Mouse (Mus musculus) cortical plate, adult 2 months (tissue): ENCODE measurements around the gene Fancc. TPM values are rescaled to one million over a fixed set of nuclear protein-coding genes. Genes with fewer than 3 reads are reported as not detected.

Experiments used
- H3K27ac ChIP-seq: fragments of 200-500 bp; 2 replicates; pipeline ENCODE4 v1.5.1; 2012; ENCODE audit warnings: low read length, control low read depth, inconsistent platforms; ENCODE audit not compliant: insufficient read depth
- H3K4me1 ChIP-seq: fragments of 200-500 bp; 2 replicates; pipeline ENCODE4 v1.6.1; 2011; ENCODE audit warnings: low read length; ENCODE audit not compliant: control insufficient read depth, insufficient read depth
- H3K4me3 ChIP-seq: fragments of 200-500 bp; 2 replicates; pipeline ENCODE4 v1.5.1; 2011; ENCODE audit warnings: mild to moderate bottlenecking, low read length, control low read depth; ENCODE audit not compliant: insufficient read depth
- CTCF ChIP-seq: fragments of 200-500 bp; IDR thresholded peaks from 2 replicates; pipeline ENCODE4 v1.5.1; 2011; ENCODE audit warnings: mild to moderate bottlenecking, control low read depth, low read length; ENCODE audit not compliant: insufficient read depth; ENCODE audit errors: extremely low read depth
- POLR2A ChIP-seq: fragments of 200-500 bp; IDR thresholded peaks from 2 replicates; pipeline ENCODE4 v1.6.1; 2011; ENCODE audit warnings: mild to moderate bottlenecking, low read length, control low read depth; ENCODE audit not compliant: insufficient read depth; ENCODE audit errors: extremely low read depth
- polyA plus RNA-seq: library from polyadenylated mRNA; depleted of rRNA; stranded (reverse); fragments of >200 nt; gene quantifications from 2 replicates; pipeline ENCODE4 v1.2.3, GENCODE M21; 2012

Fancc gene
- polyA plus RNA-seq, 1 experiment = 12.3 TPM

- no peak for TF ChIP-seq POLR2A
- no peak for TF ChIP-seq CTCF
- H3K4me1 ChIP-seq = peaks cover 1% of the 10 kb centered on the region
- H3K4me3 ChIP-seq = no peak overlapping the region
- 0 out of 2 replicates have a peak overlapping the region, but pooled peaks have one; percentile 26 for H3K27ac ChIP-seq
Measured at GRCm38 (mm10) chr13:63301764-63302209, 195.3 kb downstream of the Fancc start.

- Histone ChIP-seq H3K27ac (no peak overlapping the region), H3K4me3 (no peak overlapping the region), H3K4me1 (no peaks in the 10 kb centered on the region; the same call in 1 of the 2 replicates)
- no peak for TF ChIP-seq POLR2A
- no peak for TF ChIP-seq CTCF
Measured at GRCm38 (mm10) chr13:63300929-63301328, 196.1 kb downstream of the Fancc start.

DNA sequence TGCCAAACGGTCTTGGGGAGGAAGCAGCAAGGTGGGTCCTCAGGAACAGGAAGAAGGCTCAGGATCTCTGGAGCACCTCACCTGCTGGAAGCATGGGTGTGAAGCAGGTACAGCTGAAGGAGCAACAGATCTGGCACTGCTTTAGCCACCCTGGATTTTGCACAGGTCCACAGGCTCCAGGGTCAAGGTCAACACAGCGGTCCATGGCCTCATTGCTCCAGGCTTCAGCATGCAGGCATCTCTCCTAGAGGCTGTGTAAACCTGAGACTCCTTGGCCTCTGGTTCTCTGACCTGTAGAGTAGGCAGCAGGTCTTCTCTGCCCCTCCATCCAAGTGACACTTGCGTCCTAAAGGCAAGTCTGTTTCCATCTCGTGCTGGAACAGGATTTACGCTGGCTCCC lies 198.1 kb downstream of the Fancc start:
- no peak overlapping the region for H3K4me3 ChIP-seq
- no peak for TF ChIP-seq POLR2A
- TF ChIP-seq CTCF = no peak
- H3K4me1 ChIP-seq = no peaks in the 10 kb centered on the region; the same call in 1 of the 2 replicates
- no peak overlapping the region for H3K27ac ChIP-seq

DNA sequence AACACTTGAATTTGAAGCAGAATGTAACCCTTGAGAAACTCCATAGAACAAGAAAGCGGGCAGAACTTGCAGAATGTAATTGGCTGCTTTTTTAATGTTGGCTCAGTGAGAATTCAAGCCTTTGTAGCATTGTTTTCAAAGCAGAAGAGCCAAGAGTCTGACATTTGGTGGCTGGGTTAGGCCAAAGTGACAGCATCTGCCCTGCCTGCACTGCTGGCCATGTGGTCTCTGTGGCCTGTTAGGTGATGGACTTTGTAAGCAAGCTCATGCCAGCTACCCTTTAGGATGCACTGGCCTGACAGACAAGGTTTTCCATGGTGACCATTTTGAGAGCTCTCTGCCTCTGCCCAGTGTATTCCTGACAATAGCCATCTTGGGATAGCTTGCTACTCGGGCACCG lies 199.1 kb downstream of the Fancc start:
- Histone ChIP-seq H3K27ac (no peak overlapping the region; the same call in 1 of the 2 replicates), H3K4me1 (no peaks in the 10 kb centered on the region; the same call in 1 of the 2 replicates), H3K4me3 (no peak overlapping the region)
- TF ChIP-seq POLR2A = no peak
- no peak for TF ChIP-seq CTCF

DNA sequence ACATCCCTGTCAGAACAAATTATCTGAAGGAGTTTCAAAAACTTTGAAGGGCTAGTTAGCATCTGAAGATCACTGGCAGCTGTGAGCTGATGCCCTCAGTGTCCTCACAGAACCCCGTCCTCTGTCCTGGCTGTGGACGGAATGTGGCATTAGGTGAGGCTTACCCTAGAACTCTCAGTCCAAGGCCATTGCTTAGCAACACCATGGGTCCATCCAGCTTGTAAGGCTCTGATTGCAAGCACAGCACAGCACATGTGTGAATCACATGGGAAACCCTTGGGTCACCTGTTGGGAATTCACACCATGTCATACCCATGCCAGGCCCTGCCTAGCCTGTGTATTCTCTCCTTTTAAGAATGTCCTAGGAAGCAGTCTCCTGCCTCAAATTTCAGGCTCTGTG lies 200.1 kb downstream of the Fancc start:
- TF ChIP-seq CTCF = no peak
- TF ChIP-seq POLR2A = no peak
- Histone ChIP-seq H3K27ac (no peak overlapping the region), H3K4me1 (no peaks in the 10 kb centered on the region; the same call in 1 of the 2 replicates), H3K4me3 (no peak overlapping the region)

DNA sequence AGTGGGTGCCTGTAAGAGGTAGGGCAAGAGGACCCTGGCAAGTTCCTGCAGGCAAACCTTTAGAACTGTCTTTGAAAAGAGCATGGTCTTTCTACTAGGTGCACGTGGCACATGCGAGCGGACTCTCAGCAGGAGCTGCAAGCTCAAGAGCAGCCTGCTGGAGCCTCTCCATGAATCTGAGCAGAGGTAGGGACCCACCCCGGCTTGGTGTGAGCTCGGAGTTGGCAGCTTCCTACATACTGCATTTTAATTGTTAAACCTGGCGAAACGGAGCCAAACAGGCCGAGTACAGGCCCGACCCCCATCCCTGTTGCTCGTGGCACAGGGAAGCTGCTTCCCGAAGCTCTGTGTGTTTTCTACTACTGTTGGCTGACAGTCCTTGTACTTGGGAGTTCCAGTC lies 200.8 kb downstream of the Fancc start:
- H3K4me1 ChIP-seq = no peaks in the 10 kb centered on the region; the same call in 1 of the 2 replicates
- H3K4me3 ChIP-seq = no peak overlapping the region
- no peak overlapping the region for H3K27ac ChIP-seq
- no peak for TF ChIP-seq POLR2A
- no peak for TF ChIP-seq CTCF

GRCm38 (mm10) chr13:63294359-63295193 lies 202.5 kb downstream of the Fancc start:
- Histone ChIP-seq H3K4me1 (no peaks in the 10 kb centered on the region; the same call in 1 of the 2 replicates), H3K27ac (no peak overlapping the region; the same call in 1 of the 2 replicates), H3K4me3 (no peak overlapping the region)
- TF ChIP-seq POLR2A (no peak), CTCF (no peak)

GRCm38 (mm10) chr13:63293647-63294046 lies 203.4 kb downstream of the Fancc start:
- Histone ChIP-seq H3K4me1 (no peaks in the 10 kb centered on the region; the same call in 1 of the 2 replicates), H3K4me3 (no peak overlapping the region), H3K27ac (no peak overlapping the region)
- TF ChIP-seq CTCF (no peak), POLR2A (no peak)

DNA sequence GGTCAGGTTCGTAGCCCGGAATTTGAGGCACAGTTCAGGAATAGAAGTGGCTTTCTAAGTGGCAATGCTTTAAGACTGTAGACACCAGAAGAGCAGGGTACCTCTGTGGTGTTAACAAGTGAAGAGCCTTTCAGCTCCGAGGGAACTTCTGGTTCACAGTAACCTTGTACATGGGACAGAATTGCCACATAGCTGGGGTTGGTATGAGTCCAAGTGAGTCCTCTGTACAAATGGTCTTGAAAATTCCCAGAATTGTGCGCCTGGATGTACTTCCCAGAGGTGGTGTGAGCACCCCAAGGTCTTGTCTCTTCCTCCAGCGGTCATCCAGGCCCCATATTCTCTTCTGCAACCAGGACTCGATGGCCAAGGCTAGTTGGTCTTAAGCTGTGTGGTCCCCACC lies 206.1 kb downstream of the Fancc start:
- Histone ChIP-seq H3K4me1 (no peaks in the 10 kb centered on the region; the same call in 1 of the 2 replicates), H3K4me3 (no peak overlapping the region), H3K27ac (no peak overlapping the region)
- TF ChIP-seq POLR2A (no peak), CTCF (no peak)

DNA sequence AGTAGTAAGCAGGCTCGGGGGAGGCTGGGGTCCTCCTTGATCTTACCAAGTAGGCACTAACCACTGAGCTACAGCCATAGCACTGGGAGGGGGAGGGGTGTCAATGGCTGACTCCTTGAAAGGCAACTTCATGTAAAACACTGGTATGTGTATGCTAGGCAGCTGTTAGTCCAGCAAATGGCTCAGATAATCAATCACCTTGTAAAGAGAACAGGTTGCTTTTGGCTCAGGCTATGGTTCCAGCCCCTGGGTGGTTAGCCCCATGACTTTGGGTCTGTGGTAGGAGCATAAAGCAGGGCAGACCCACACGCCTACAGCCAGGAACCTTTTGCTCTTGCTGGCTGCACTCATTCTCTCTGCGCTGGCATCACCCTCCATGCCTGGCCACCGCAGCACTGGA lies 207.0 kb downstream of the Fancc start:
- Histone ChIP-seq H3K4me1 (no peaks in the 10 kb centered on the region; the same call in 1 of the 2 replicates), H3K4me3 (no peak overlapping the region), H3K27ac (no peak overlapping the region)
- TF ChIP-seq CTCF (no peak), POLR2A (no peak)
